8 mouse cellular contexts compared by ENCODE assay signal in genomic region chr12:59065776-59066175, GRCm38 (mm10). TPM values are rescaled to one million over a fixed set of nuclear protein-coding genes. Genes with fewer than 3 reads are reported as not detected.
DNase-seq lines count a peak whose midpoint lies in the region; ATAC-seq lines count a peak whose summit lies in the region.

No protein-coding gene starts in this region.

- peak overlapping the region; percentile 99 for H3K4me3 ChIP-seq in heart, embryonic 15.5 days
- peak overlapping the region; percentile 73 for H3K4me3 ChIP-seq in brown adipose tissue, adult 24 weeks (ENCODE audit: insufficient read depth, low read depth, low read length)
- peak overlapping the region; percentile 89; the same call in 1 of the 2 replicates for H3K4me3 ChIP-seq in hindbrain, embryonic 16.5 days (ENCODE audit: low read length)
- peak overlapping the region; percentile 94 for H3K4me3 ChIP-seq in midbrain, embryonic 15.5 days

- H3K36me3 ChIP-seq in heart, embryonic 15.5 days = peaks cover 27% of the 10 kb centered on the region
- H3K36me3 ChIP-seq in hindbrain, embryonic 16.5 days (ENCODE audit: control insufficient read depth, insufficient read depth, low read length) = peaks cover 14% of the 10 kb centered on the region
- peaks cover 23% of the 10 kb centered on the region for H3K36me3 ChIP-seq in midbrain, embryonic 15.5 days (replicated peaks)

- H3K9me3 ChIP-seq in heart, embryonic 15.5 days (replicated peaks) = no peaks in the 10 kb centered on the region
- no peaks in the 10 kb centered on the region for H3K9me3 ChIP-seq in hindbrain, embryonic 16.5 days (ENCODE audit: control insufficient read depth, low read length)
- no peaks in the 10 kb centered on the region for H3K9me3 ChIP-seq in midbrain, embryonic 15.5 days

- peak overlapping the region; percentile 94 for H3K27ac ChIP-seq in heart, embryonic 15.5 days
- H3K27ac ChIP-seq in brown adipose tissue, adult 24 weeks (replicated peaks; ENCODE audit: low read depth, low read length) = peak overlapping the region; percentile 61; the same call in 1 of the 2 replicates
- peak overlapping the region; percentile 92 for H3K27ac ChIP-seq in hindbrain, embryonic 16.5 days (ENCODE audit: low read depth, low read length)
- peak overlapping the region; percentile 94 for H3K27ac ChIP-seq in midbrain, embryonic 15.5 days

- no peak overlapping the region for H3K9ac ChIP-seq in heart, embryonic 15.5 days
- H3K9ac ChIP-seq in hindbrain, embryonic 16.5 days (ENCODE audit: low read depth, low read length) = peak overlapping the region; percentile 65
- 0 out of 2 replicates have a peak overlapping the region, but pooled peaks have one; percentile 59 for H3K9ac ChIP-seq in midbrain, embryonic 15.5 days

- peaks cover 7% of the 10 kb centered on the region; the same call in 1 of the 2 replicates for H3K4me1 ChIP-seq in heart, embryonic 15.5 days (replicated peaks)
- H3K4me1 ChIP-seq in brown adipose tissue, adult 24 weeks (ENCODE audit: control insufficient read depth, insufficient read depth, insufficient read length, low read length) = no peaks in the 10 kb centered on the region
- H3K4me1 ChIP-seq in hindbrain, embryonic 16.5 days (ENCODE audit: control insufficient read depth, insufficient read depth, low read depth, low read length) = peaks cover 12% of the 10 kb centered on the region
- peaks cover 12% of the 10 kb centered on the region for H3K4me1 ChIP-seq in midbrain, embryonic 15.5 days

- H3K27me3 ChIP-seq in heart, embryonic 15.5 days = no peaks in the 10 kb centered on the region
- H3K27me3 ChIP-seq in hindbrain, embryonic 16.5 days (replicated peaks; ENCODE audit: control insufficient read depth, insufficient read depth, low read length) = no peaks in the 10 kb centered on the region
- H3K27me3 ChIP-seq in midbrain, embryonic 15.5 days (replicated peaks) = no peaks in the 10 kb centered on the region

- 52% methylated on average over 3 of the region's 3 CpGs for WGBS in heart, embryonic 15.5 days
- 74% methylated on average over 3 of the region's 3 CpGs for WGBS in hindbrain, embryonic 16.5 days
- WGBS in midbrain, embryonic 15.5 days = 69% methylated on average over 3 of the region's 3 CpGs

- H3K4me2 ChIP-seq in heart, embryonic 15.5 days = peak overlapping the region; percentile 75
- peak overlapping the region; percentile 75 for H3K4me2 ChIP-seq in hindbrain, embryonic 16.5 days (ENCODE audit: low read length)
- peak overlapping the region; percentile 56 for H3K4me2 ChIP-seq in midbrain, embryonic 15.5 days

- ATAC-seq in heart, embryonic 15.5 days (replicated peaks; ENCODE audit: insufficient number of reproducible peaks, insufficient read depth, low FRiP score, low read depth) = no peak
- no peak for ATAC-seq in hindbrain, embryonic 16.5 days
- ATAC-seq in midbrain, embryonic 15.5 days (replicated peaks) = no peak

- intact Hi-C loops in heart, postnatal 25 days (cut with DNase I) = loop anchor here (2.0 to 5.0 kb wide), 2 partner anchors 63 to 152 kb away; partner anchors contain the start of gene Fbxo33

- DNase-seq in heart, postnatal 25 days (ENCODE audit: low spot score) = no peak
- DNase-seq in thymus, postnatal 4 days = no peak
- no peak for DNase-seq in layer of hippocampus, adult 8-10 months (ENCODE audit: low spot score in 2 of 2)
- DNase-seq in spleen, postnatal 4 days (ENCODE audit: low spot score in 2 of 2) = no peak

RNA-seq across cellular contexts. Expression of gene Pnn, which starts 0.9 kb away (rescaled TPM):
- polyA plus RNA-seq in heart, embryonic 15.5 days (2015; fragmentation: Nextera tagmentation; extraction: Ambion mirVana) = 59.4 and 63.0 TPM in 2 replicates
- total RNA-seq in heart, postnatal 25 days (2021) = 10 to 100 TPM; 20.0 to 25.4 TPM
- polyA plus RNA-seq in brown adipose tissue, adult 24 weeks (2012; ENCODE audit: insufficient read depth, insufficient read length, missing spikeins) = 28.1 and 30.3 TPM in 2 replicates
- polyA plus RNA-seq in hindbrain, embryonic 16.5 days (2015; fragmentation: Nextera tagmentation; extraction: Ambion mirVana) = 76.2 and 82.2 TPM in 2 replicates
- 87.4 and 94.8 TPM in 2 replicates for polyA plus RNA-seq in midbrain, embryonic 15.5 days (2015; fragmentation: Nextera tagmentation; extraction: Ambion mirVana)
- 10 to 100 TPM; 44.1 to 62.6 (median 55.0) TPM for total RNA-seq in layer of hippocampus, adult 8-10 months (2022)

RNA-seq across cellular contexts. Expression of gene Trappc6b, which starts 4.5 kb away (rescaled TPM):
- polyA plus RNA-seq in heart, embryonic 15.5 days (2015; fragmentation: Nextera tagmentation; extraction: Ambion mirVana) = 83.2 and 85.5 TPM in 2 replicates
- total RNA-seq in heart, postnatal 25 days (2021) = 10 to 100 TPM; 64.8 to 67.3 TPM
- 97.3 and 120 TPM in 2 replicates for polyA plus RNA-seq in brown adipose tissue, adult 24 weeks (2012; ENCODE audit: insufficient read depth, insufficient read length, missing spikeins)
- 150 and 173 TPM in 2 replicates for polyA plus RNA-seq in hindbrain, embryonic 16.5 days (2015; fragmentation: Nextera tagmentation; extraction: Ambion mirVana)
- 160 and 172 TPM in 2 replicates for polyA plus RNA-seq in midbrain, embryonic 15.5 days (2015; fragmentation: Nextera tagmentation; extraction: Ambion mirVana)
- 100 to 1,000 TPM; 101 to 109 (median 106) TPM for total RNA-seq in layer of hippocampus, adult 8-10 months (2022)

RNA-seq across cellular contexts. Expression of gene Mia2, which starts 29.8 kb away (rescaled TPM):
- polyA plus RNA-seq in heart, embryonic 15.5 days (2015; fragmentation: Nextera tagmentation; extraction: Ambion mirVana) = 39.6 and 44.8 TPM in 2 replicates
- total RNA-seq in heart, postnatal 25 days (2021) = 10 to 100 TPM; 86.1 to 96.0 TPM
- polyA plus RNA-seq in brown adipose tissue, adult 24 weeks (2012; ENCODE audit: insufficient read depth, insufficient read length, missing spikeins) = 60.2 and 62.5 TPM in 2 replicates
- polyA plus RNA-seq in hindbrain, embryonic 16.5 days (2015; fragmentation: Nextera tagmentation; extraction: Ambion mirVana) = 32.8 and 33.7 TPM in 2 replicates
- polyA plus RNA-seq in midbrain, embryonic 15.5 days (2015; fragmentation: Nextera tagmentation; extraction: Ambion mirVana) = 28.4 and 30.7 TPM in 2 replicates
- 10 to 100 TPM; 47.8 to 51.6 (median 49.6) TPM for total RNA-seq in layer of hippocampus, adult 8-10 months (2022)

RNA-seq across cellular contexts. Expression of gene Gemin2, which starts 52.6 kb away (rescaled TPM):
- polyA plus RNA-seq in heart, embryonic 15.5 days (2015; fragmentation: Nextera tagmentation; extraction: Ambion mirVana) = 17.9 and 20.8 TPM in 2 replicates
- total RNA-seq in heart, postnatal 25 days (2021) = 1 to 10 TPM; 6.1 to 6.5 TPM
- polyA plus RNA-seq in brown adipose tissue, adult 24 weeks (2012; ENCODE audit: insufficient read depth, insufficient read length, missing spikeins) = 5.0 and 5.6 TPM in 2 replicates
- polyA plus RNA-seq in hindbrain, embryonic 16.5 days (2015; fragmentation: Nextera tagmentation; extraction: Ambion mirVana) = 13.5 and 14.1 TPM in 2 replicates
- polyA plus RNA-seq in midbrain, embryonic 15.5 days (2015; fragmentation: Nextera tagmentation; extraction: Ambion mirVana) = 15.5 and 15.9 TPM in 2 replicates
- total RNA-seq in layer of hippocampus, adult 8-10 months (2022) = 1 to 10 TPM; 6.8 to 9.9 (median 9.1) TPM

RNA-seq across cellular contexts. Expression of gene Sec23a, which starts 54.0 kb away (rescaled TPM):
- 57.8 and 63.2 TPM in 2 replicates for polyA plus RNA-seq in heart, embryonic 15.5 days (2015; fragmentation: Nextera tagmentation; extraction: Ambion mirVana)
- 10 to 100 TPM; 38.1 to 45.1 TPM for total RNA-seq in heart, postnatal 25 days (2021)
- 15.7 and 16.2 TPM in 2 replicates for polyA plus RNA-seq in brown adipose tissue, adult 24 weeks (2012; ENCODE audit: insufficient read depth, insufficient read length, missing spikeins)
- polyA plus RNA-seq in hindbrain, embryonic 16.5 days (2015; fragmentation: Nextera tagmentation; extraction: Ambion mirVana) = 106 and 108 TPM in 2 replicates
- polyA plus RNA-seq in midbrain, embryonic 15.5 days (2015; fragmentation: Nextera tagmentation; extraction: Ambion mirVana) = 99.8 and 109 TPM in 2 replicates
- 100 to 1,000 TPM in 2 of 4 experiments, 10 to 100 TPM in 2; 90.2 to 114 (median 101) TPM for total RNA-seq in layer of hippocampus, adult 8-10 months (2022)
